Mouse (Mus musculus) liver, postnatal 0 days (tissue): ENCODE data around the gene Oaz3.

Experiments used
- CTCF ChIP-seq: sonication (generic); IDR thresholded peaks from 2 replicates; pipeline ENCODE4 v1.5.1; 2016; ENCODE audit warnings: antibody characterized with exemption, low read depth
- EP300 ChIP-seq: IDR thresholded peaks from 2 replicates; pipeline ENCODE4 v1.6.1; 2016; ENCODE audit warnings: antibody characterized with exemption, low read depth, mild to moderate bottlenecking

DNA sequence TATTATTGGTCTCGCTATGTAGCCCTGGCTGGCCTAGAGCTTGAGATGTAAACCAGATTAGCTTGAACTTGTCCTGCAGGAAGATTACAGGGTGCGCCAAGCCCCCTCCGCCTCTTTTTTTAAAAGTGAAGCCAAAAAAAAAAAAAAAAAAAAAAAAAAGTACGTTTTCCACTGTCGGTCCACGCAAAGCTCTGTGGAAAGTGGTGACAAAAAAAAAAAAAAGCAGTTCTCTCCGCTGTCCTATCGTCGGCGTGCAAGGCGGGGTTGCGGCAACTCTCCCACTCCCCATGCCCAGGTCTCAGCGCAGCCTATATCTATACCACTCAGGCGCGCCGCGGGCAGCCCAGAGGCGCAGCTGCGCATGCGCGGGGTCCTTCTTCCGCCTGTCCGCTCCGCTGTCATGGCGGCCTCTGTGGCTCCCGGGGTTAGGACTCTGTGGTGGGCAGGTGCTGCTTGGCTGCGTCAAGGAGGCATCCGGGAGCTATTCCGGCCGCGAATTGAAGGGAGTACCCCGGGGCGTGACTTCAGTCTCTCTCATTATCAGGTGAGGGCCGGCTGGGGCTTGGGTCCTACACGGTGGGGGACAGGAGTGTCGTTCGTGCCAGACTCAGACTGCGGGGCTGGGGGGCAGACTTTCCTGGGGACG lies 641 bp downstream of the Oaz3 start, which contains the start of gene Mrpl9:
- TF ChIP-seq CTCF, result no peak
- TF ChIP-seq EP300, result no peak
